Comparison of ENCODE assay signal across 23 mouse cellular contexts in the genomic region with DNA sequence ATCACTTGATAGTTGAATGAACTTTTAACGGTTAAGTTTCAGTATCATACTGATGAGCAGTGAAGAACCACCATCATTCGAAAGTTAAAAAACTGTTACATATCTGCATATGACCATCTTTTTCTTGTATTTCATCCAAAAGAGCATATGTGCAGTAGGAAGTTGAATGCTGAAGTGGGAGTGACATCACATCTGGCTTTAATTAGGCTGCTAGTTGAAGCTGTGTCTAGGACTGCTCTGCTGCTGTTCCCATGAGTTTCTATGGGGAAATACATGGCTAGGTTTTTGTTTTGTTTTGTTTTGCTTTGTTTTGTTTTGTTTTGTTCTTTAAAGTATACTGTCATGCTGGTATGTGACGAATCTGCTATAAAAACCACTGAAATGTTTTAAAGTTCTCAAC. TPM values are rescaled to one million over a fixed set of nuclear protein-coding genes. Genes with fewer than 3 reads are reported as not detected.
DNase-seq lines count a peak whose midpoint lies in the region; ATAC-seq and TF ChIP-seq lines count a peak whose summit lies in the region.
"Had no signal": no experiment of that assay in that cellular context is flagged by ENCODE, and none has a peak within 500 bp of the region (broad histone marks: within the 10 kb centered on the region; RNA-seq: fewer than 3 reads in every experiment).

No protein-coding gene starts in this region.

- peak; percentile 25 for DNase-seq in lung, embryonic 14.5 days
- no peak for DNase-seq in lung, adult 18-20 months
- peak; percentile 59 for DNase-seq in embryo, embryonic 10.5 days (ENCODE audit: low spot score)
- DNase-seq in forebrain, embryonic 14.5 days (ENCODE audit: low spot score): no peak
- DNase-seq in urinary bladder, postnatal 14 days (ENCODE audit: low spot score): no peak
- no peak for DNase-seq in ovary, postnatal 14 days (ENCODE audit: low spot score)
- DNase-seq: cerebellum, adult 8-10 months; forebrain, postnatal 0 days; heart, adult 11 months; heart, postnatal 36 days; liver, embryonic 13.5 days; thymus, postnatal 36 days had no signal

- TF ChIP-seq CTCF in lung, embryonic 14.5 days (IDR thresholded peaks at IDR 0.05; ENCODE audit: low read depth): no peak
- no peak for TF ChIP-seq CTCF in embryonic fibroblast, embryonic 13.5 days (IDR thresholded peaks at IDR 0.05; ENCODE audit: borderline replicate concordance, insufficient read depth, low read length)

- H3K4me2 ChIP-seq in lung, embryonic 14.5 days: no peak overlapping the region
- H3K4me2 ChIP-seq in limb, embryonic 15.5 days: no peak overlapping the region
- no peak overlapping the region for H3K4me2 ChIP-seq in forebrain, embryonic 14.5 days (ENCODE audit: low read length)
- H3K4me2 ChIP-seq: liver, embryonic 13.5 days; midbrain, embryonic 13.5 days; neural tube, embryonic 12.5 days had no signal

- no peaks in the 10 kb centered on the region for H3K4me1 ChIP-seq in lung, embryonic 14.5 days (ENCODE audit: insufficient read depth)
- H3K4me1 ChIP-seq in embryonic fibroblast, embryonic 13.5 days (ENCODE audit: control insufficient read depth, insufficient read depth, low read length): peaks cover 2% of the 10 kb centered on the region; the same call in 1 of the 2 replicates
- no peaks in the 10 kb centered on the region for H3K4me1 ChIP-seq in limb, embryonic 15.5 days
- no peaks in the 10 kb centered on the region for H3K4me1 ChIP-seq in forebrain, embryonic 14.5 days (ENCODE audit: control insufficient read depth, insufficient read depth, low read length)
- H3K4me1 ChIP-seq: liver, embryonic 13.5 days; midbrain, embryonic 13.5 days; neural tube, embryonic 12.5 days had no signal

- H3K36me3 ChIP-seq in lung, embryonic 14.5 days (ENCODE audit: insufficient read depth): no peaks in the 10 kb centered on the region
- no peaks in the 10 kb centered on the region for H3K36me3 ChIP-seq in limb, embryonic 15.5 days
- H3K36me3 ChIP-seq in forebrain, embryonic 14.5 days (ENCODE audit: control insufficient read depth, insufficient read depth, low read length): no peaks in the 10 kb centered on the region
- H3K36me3 ChIP-seq: liver, embryonic 13.5 days; midbrain, embryonic 13.5 days; neural tube, embryonic 12.5 days had no signal

- H3K27me3 ChIP-seq in lung, embryonic 14.5 days (ENCODE audit: insufficient read depth, low read length): no peaks in the 10 kb centered on the region
- no peaks in the 10 kb centered on the region for H3K27me3 ChIP-seq in limb, embryonic 15.5 days
- no peaks in the 10 kb centered on the region for H3K27me3 ChIP-seq in forebrain, embryonic 14.5 days (replicated peaks; ENCODE audit: control insufficient read depth, insufficient read depth, low read length)
- H3K27me3 ChIP-seq: liver, embryonic 13.5 days; midbrain, embryonic 13.5 days; neural tube, embryonic 12.5 days had no signal

- no peak for TF ChIP-seq POLR2A in embryonic fibroblast, embryonic 13.5 days (IDR thresholded peaks at IDR 0.05; ENCODE audit: low read depth, low read length)

- ATAC-seq in lung, embryonic 14.5 days (ENCODE audit: insufficient read depth): no peak
- ATAC-seq in limb, embryonic 15.5 days (ENCODE audit: insufficient number of reproducible peaks, low FRiP score, low TSS enrichment, low read depth): no peak
- no peak for ATAC-seq in forebrain, embryonic 14.5 days
- ATAC-seq: activated CD4-positive, CD25-positive, alpha-beta regulatory T cell, adult 4 months; forebrain, postnatal 0 days; hindbrain, embryonic 16.5 days; intestine, postnatal 0 days; midbrain, embryonic 13.5 days had no signal

- 64% methylated on average over 3 of the region's 3 CpGs for WGBS in lung, embryonic 14.5 days
- WGBS in limb, embryonic 15.5 days: 59% methylated on average over 3 of the region's 3 CpGs
- 84% methylated on average over 3 of the region's 3 CpGs for WGBS in forebrain, embryonic 14.5 days

- H3K9me3 ChIP-seq in lung, embryonic 14.5 days (ENCODE audit: low read depth, low read length): no peaks in the 10 kb centered on the region
- no peaks in the 10 kb centered on the region for H3K9me3 ChIP-seq in limb, embryonic 15.5 days
- no peaks in the 10 kb centered on the region for H3K9me3 ChIP-seq in forebrain, embryonic 14.5 days (replicated peaks; ENCODE audit: control insufficient read depth, low read length)
- H3K9me3 ChIP-seq: liver, embryonic 13.5 days; neural tube, embryonic 12.5 days had no signal

- H3K4me3 ChIP-seq in lung, embryonic 14.5 days (ENCODE audit: low read depth, low read length): no peak overlapping the region
- no peak overlapping the region for H3K4me3 ChIP-seq in embryonic fibroblast, embryonic 13.5 days (ENCODE audit: insufficient read depth, low read length)
- H3K4me3 ChIP-seq in limb, embryonic 15.5 days: no peak overlapping the region
- no peak overlapping the region for H3K4me3 ChIP-seq in forebrain, embryonic 14.5 days (ENCODE audit: low read depth, low read length)
- H3K4me3 ChIP-seq: layer of hippocampus, adult 2 months; liver, embryonic 13.5 days; midbrain, embryonic 13.5 days; neural tube, embryonic 12.5 days had no signal

- no peak overlapping the region for H3K9ac ChIP-seq in lung, embryonic 14.5 days
- no peak overlapping the region for H3K9ac ChIP-seq in limb, embryonic 15.5 days
- no peak overlapping the region for H3K9ac ChIP-seq in forebrain, embryonic 14.5 days (ENCODE audit: low read length)
- H3K9ac ChIP-seq: forebrain, postnatal 0 days; liver, embryonic 13.5 days; midbrain, embryonic 13.5 days; neural tube, embryonic 12.5 days had no signal

- H3K27ac ChIP-seq in lung, embryonic 14.5 days (ENCODE audit: low read depth): no peak overlapping the region
- H3K27ac ChIP-seq in embryonic fibroblast, embryonic 13.5 days (ENCODE audit: insufficient read depth, low read length): peak overlapping the region; percentile 66
- H3K27ac ChIP-seq in limb, embryonic 15.5 days: 0 out of 2 replicates have a peak overlapping the region, but pooled peaks have one; percentile 18
- no peak overlapping the region for H3K27ac ChIP-seq in forebrain, embryonic 14.5 days (ENCODE audit: low read depth, low read length)
- H3K27ac ChIP-seq: layer of hippocampus, adult 2 months; liver, embryonic 13.5 days; macrophage; midbrain, embryonic 13.5 days; neural tube, embryonic 12.5 days had no signal

RNA-seq across cellular contexts. Expression of gene Daw1, which starts 9.6 kb away (rescaled TPM):
- 0.20 TPM in 1 of 2 replicates, not detected in the other for polyA plus RNA-seq in lung, embryonic 14.5 days (2014; fragmentation: Nextera tagmentation; extraction: Ambion mirVana)
- not detected in 2 replicates for polyA plus RNA-seq in embryonic fibroblast, embryonic 13.5 days (2011; ENCODE audit: insufficient read length, low read depth, missing spikeins)
- not detected in 2 replicates for polyA plus RNA-seq in limb, embryonic 15.5 days (2015; fragmentation: Nextera tagmentation; extraction: Ambion mirVana)
- 0.51 and 0.80 TPM in 2 replicates for polyA plus RNA-seq in forebrain, embryonic 14.5 days (2014; fragmentation: Nextera tagmentation; extraction: Ambion mirVana)
- polyA plus RNA-seq: intestine, postnatal 0 days; liver, embryonic 13.5 days; macrophage; neural tube, embryonic 12.5 days had no signal

RNA-seq across cellular contexts. Expression of gene Ccl20, which starts 52.6 kb away (rescaled TPM):
- 0.18 TPM in 1 of 2 replicates, not detected in the other for polyA plus RNA-seq in lung, embryonic 14.5 days (2014; fragmentation: Nextera tagmentation; extraction: Ambion mirVana)
- 11.8 and 12.2 TPM in 2 replicates for polyA plus RNA-seq in embryonic fibroblast, embryonic 13.5 days (2011; ENCODE audit: insufficient read length, low read depth, missing spikeins)
- not detected in 2 replicates for polyA plus RNA-seq in limb, embryonic 15.5 days (2015; fragmentation: Nextera tagmentation; extraction: Ambion mirVana)
- polyA plus RNA-seq in forebrain, embryonic 14.5 days (2014; fragmentation: Nextera tagmentation; extraction: Ambion mirVana): not detected in 2 replicates
- polyA plus RNA-seq: hindbrain, embryonic 16.5 days; lung, embryonic 16.5 days; macrophage; midbrain, embryonic 13.5 days; neural tube, embryonic 12.5 days; testis, adult 2 months had no signal

Comparison
In these comparisons a context has a peak if more than half of its experiments do, and no peak if none do; other contexts are left out.
1. DNase-seq: peak in lung, embryonic 14.5 days (single experiment) and embryo, embryonic 10.5 days (single experiment); none in lung, adult 18-20 months (0 of 2), forebrain, embryonic 14.5 days (single experiment), urinary bladder, postnatal 14 days (single experiment) and ovary, postnatal 14 days (single experiment).
2. H3K27ac ChIP-seq: peak in embryonic fibroblast, embryonic 13.5 days (single experiment) and limb, embryonic 15.5 days (single experiment); none in lung, embryonic 14.5 days (single experiment) and forebrain, embryonic 14.5 days (single experiment).
3. RNA of gene Ccl20, which starts 52.6 kb away (polyA plus RNA-seq): 11.8 to 12.2 TPM in embryonic fibroblast, embryonic 13.5 days; not detected in limb, embryonic 15.5 days, 0.18 TPM in lung, embryonic 14.5 days and not detected in forebrain, embryonic 14.5 days; every median in the first group is over 10 times any median in the second.